Mouse (Mus musculus): ENCODE results near the gene Olfr1110. TPM values are rescaled to one million over a fixed set of nuclear protein-coding genes. Genes with fewer than 3 reads are reported as not detected.

Gene Olfr1110
- polyA plus RNA-seq (2012; rRNA removed): not detected in 2 replicates

GRCm38 (mm10) chr2:87140200-87140599 is at the start of gene Olfr1110:
Gene Olfr1110 (minus strand): TSS chr2:87140300.

GRCm38 (mm10) chr2:87187498-87187897 is 47.4 kb upstream of the Olfr1110 start, which contains the start of gene Olfr1112:
Gene Olfr1112 (plus strand): TSS chr2:87187798.

GRCm38 (mm10) chr2:87152524-87152923 is 12.4 kb upstream of the Olfr1110 start, which contains the start of gene Olfr1111:
Gene Olfr1111 (minus strand): TSS chr2:87152624.

GRCm38 (mm10) chr2:87114467-87114866 is 25.6 kb downstream of the Olfr1110 start, which contains the start of gene Olfr259:
Gene Olfr259 (minus strand): TSS chr2:87114567.

GRCm38 (mm10) chr2:87095908-87096307 is 44.2 kb downstream of the Olfr1110 start, which contains the start of gene Olfr1109:
Gene Olfr1109 (minus strand): TSS chr2:87096008.

Other genes starting within 250 kb of the Olfr1110 start
- not detected in 2 replicates for gene Olfr1097, start 248.1 kb downstream of the Olfr1110 start, polyA plus RNA-seq (2012; rRNA removed)
- not detected in 2 replicates for gene Olfr1098, start 215.8 kb downstream of the Olfr1110 start, polyA plus RNA-seq (2012; rRNA removed)
- gene Olfr1099, start 179.6 kb downstream of the Olfr1110 start, polyA plus RNA-seq (2012; rRNA removed): not detected in 2 replicates
- not detected in 2 replicates for gene Olfr1100, start 160.3 kb downstream of the Olfr1110 start, polyA plus RNA-seq (2012; rRNA removed)
- not detected in 2 replicates for gene Olfr1101, start 149.1 kb downstream of the Olfr1110 start, polyA plus RNA-seq (2012; rRNA removed)
- not detected in 2 replicates for gene Olfr1102, start 141.9 kb downstream of the Olfr1110 start, polyA plus RNA-seq (2012; rRNA removed)
- gene Olfr1104, start 113.2 kb downstream of the Olfr1110 start, polyA plus RNA-seq (2012; rRNA removed): not detected in 2 replicates
- not detected in 2 replicates for gene Olfr1105, start 103.8 kb downstream of the Olfr1110 start, polyA plus RNA-seq (2012; rRNA removed)
- not detected in 2 replicates for gene Olfr1106, start 88.0 kb downstream of the Olfr1110 start, polyA plus RNA-seq (2012; rRNA removed)
- not detected in 2 replicates for gene Olfr1107, start 64.5 kb downstream of the Olfr1110 start, polyA plus RNA-seq (2012; rRNA removed)
- gene Olfr1109, start 44.3 kb downstream of the Olfr1110 start, polyA plus RNA-seq (2012; rRNA removed): not detected in 2 replicates
- not detected in 2 replicates for gene Olfr259, start 25.7 kb downstream of the Olfr1110 start, polyA plus RNA-seq (2012; rRNA removed)
- not detected in 2 replicates for gene Olfr1111, start 12.3 kb upstream of the Olfr1110 start, polyA plus RNA-seq (2012; rRNA removed)
- gene Olfr1112, start 47.5 kb upstream of the Olfr1110 start, polyA plus RNA-seq (2012; rRNA removed): not detected in 2 replicates
- gene Olfr1113, start 68.7 kb upstream of the Olfr1110 start, polyA plus RNA-seq (2012; rRNA removed): not detected in 2 replicates
- not detected in 2 replicates for gene Olfr1115, start 107.7 kb upstream of the Olfr1110 start, polyA plus RNA-seq (2012; rRNA removed)
- not detected in 2 replicates for gene Olfr1116, start 127.2 kb upstream of the Olfr1110 start, polyA plus RNA-seq (2012; rRNA removed)
- gene Olfr1118, start 167.3 kb upstream of the Olfr1110 start, polyA plus RNA-seq (2012; rRNA removed): not detected in 2 replicates
- not detected in 2 replicates for gene Olfr1120, start 214.5 kb upstream of the Olfr1110 start, polyA plus RNA-seq (2012; rRNA removed)
- gene Olfr1121, start 229.6 kb upstream of the Olfr1110 start, polyA plus RNA-seq (2012; rRNA removed): not detected in 2 replicates
- gene Olfr1122, start 245.5 kb upstream of the Olfr1110 start, polyA plus RNA-seq (2012; rRNA removed): not detected in 2 replicates

Measured in stomach, adult 2 months (tissue).